Mouse (Mus musculus) midbrain, postnatal 0 days (tissue): Measurements from ENCODE around the gene Ccser2. TPM values are rescaled to one million over a fixed set of nuclear protein-coding genes. Genes with fewer than 3 reads are reported as not detected.

Source experiments
- ATAC-seq: fragments of 200-750 bp; cut with Nextera tagmentation; 2 replicates; pipeline ENCODE4 v1.8.0; 2017; ENCODE audit warnings: moderate number of reproducible peaks, mild to moderate bottlenecking, moderate TSS enrichment, moderate library complexity; ENCODE audit not compliant: low FRiP score
- DNase-seq: peaks from one replicate; pipeline ENCODE4 v3.0.0-alpha.2; 2015; ENCODE audit warnings: low spot score
- H3K27ac ChIP-seq: fragments of 300-500 bp; sonication (generic); 2 replicates; pipeline ENCODE4 v1.5.1; 2014; ENCODE audit warnings: low read depth, mild to moderate bottlenecking, low read length, mixed read lengths
- H3K27me3 ChIP-seq: fragments of 300-500 bp; sonication (generic); 2 replicates; pipeline ENCODE4 v1.6.1; 2014; ENCODE audit warnings: low read length, control low read depth, mixed read lengths; ENCODE audit not compliant: insufficient read depth
- H3K36me3 ChIP-seq: fragments of 300-500 bp; sonication (generic); 2 replicates; pipeline ENCODE4 v1.6.1; 2014; ENCODE audit warnings: low read length, control low read depth, mixed read lengths; ENCODE audit not compliant: insufficient read depth
- H3K4me1 ChIP-seq: fragments of 300-500 bp; sonication (generic); 2 replicates; pipeline ENCODE4 v1.6.1; 2014; ENCODE audit warnings: mild to moderate bottlenecking, control low read depth, antibody characterized with exemption, low read length, mixed read lengths; ENCODE audit not compliant: insufficient read depth
- H3K4me2 ChIP-seq: fragments of 300-500 bp; sonication (generic); 2 replicates; pipeline ENCODE4 v1.6.1; 2014; ENCODE audit warnings: low read depth, mild to moderate bottlenecking, low read length, mixed read lengths; ENCODE audit not compliant: poor library complexity, severe bottlenecking
- H3K4me3 ChIP-seq: fragments of 300-500 bp; sonication (generic); 2 replicates; pipeline ENCODE4 v1.5.1; 2014; ENCODE audit warnings: low read depth, mild to moderate bottlenecking, low read length, moderate library complexity
- H3K9ac ChIP-seq: fragments of 300-500 bp; sonication (generic); replicated peaks from 2 replicates; pipeline ENCODE4 v1.6.1; 2014; ENCODE audit warnings: mild to moderate bottlenecking, low read length, moderate library complexity, mixed read lengths; ENCODE audit not compliant: poor library complexity, severe bottlenecking
- H3K9me3 ChIP-seq: fragments of 300-500 bp; sonication (generic); 2 replicates; pipeline ENCODE4 v1.6.1; 2016; ENCODE audit warnings: low read length, control low read depth
- CTCF ChIP-seq: IDR thresholded peaks from 2 replicates; pipeline ENCODE4 v1.5.1; 2016; ENCODE audit warnings: antibody characterized with exemption, mild to moderate bottlenecking
- WGBS: fragments of 180-500 bp; shearing (Covaris S2); extraction: QIAGEN DNeasy Blood & Tissue Kit; methylation state at CpG from one replicate; pipeline ENCODE4 v1.1.7; 2014; 5-methylcytosine and 5-hydroxymethylcytosine counted together
- polyA plus RNA-seq: library from polyadenylated mRNA; unstranded; fragments of >200 nt; fragmentation: Nextera tagmentation; extraction: Ambion mirVana; gene quantifications from 2 replicates; pipeline ENCODE4 v1.2.1, GENCODE M21; 2015
- total RNA-seq: library from RNA; depleted of rRNA; stranded (reverse); fragments of >200 nt; gene quantifications from 2 replicates; pipeline ENCODE4 v1.2.3, GENCODE M21; 2014

Gene Ccser2
- total and polyA plus RNA-seq, 2 experiments from 2014 or later, result 81.0 to 99.1 TPM

DNA sequence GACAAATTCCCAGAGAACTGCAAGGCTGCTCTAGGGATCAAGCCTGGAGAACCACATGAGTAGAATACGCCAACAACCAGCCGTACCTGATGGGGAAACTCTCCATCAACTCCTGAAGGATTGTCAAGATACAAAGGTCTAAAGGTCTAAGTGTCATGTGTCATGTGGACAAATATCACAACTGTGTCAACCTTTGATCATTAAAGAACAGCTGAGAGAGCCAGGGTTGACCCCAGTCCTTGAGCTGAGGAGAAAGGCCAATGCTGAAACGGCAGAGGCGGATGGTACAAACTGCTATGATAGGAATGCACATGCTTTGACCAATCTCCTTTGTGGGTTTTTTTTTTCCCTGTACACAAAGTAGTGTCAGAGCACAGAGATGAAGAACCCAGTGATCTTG lies 2.6 kb upstream of the Ccser2 start:
- DNase-seq (no peak), ATAC-seq (no peak)
- Histone ChIP-seq H3K9me3 (no peaks in the 10 kb centered on the region), H3K36me3 (no peaks in the 10 kb centered on the region), H3K4me2 (no peak overlapping the region), H3K4me1 (no peaks in the 10 kb centered on the region), H3K27ac (no peak overlapping the region), H3K27me3 (no peaks in the 10 kb centered on the region), H3K9ac (no peak overlapping the region), H3K4me3 (no peak overlapping the region)
- WGBS, result 88% methylated on average over 4 of the region's 4 CpGs
- no peak for TF ChIP-seq CTCF

DNA sequence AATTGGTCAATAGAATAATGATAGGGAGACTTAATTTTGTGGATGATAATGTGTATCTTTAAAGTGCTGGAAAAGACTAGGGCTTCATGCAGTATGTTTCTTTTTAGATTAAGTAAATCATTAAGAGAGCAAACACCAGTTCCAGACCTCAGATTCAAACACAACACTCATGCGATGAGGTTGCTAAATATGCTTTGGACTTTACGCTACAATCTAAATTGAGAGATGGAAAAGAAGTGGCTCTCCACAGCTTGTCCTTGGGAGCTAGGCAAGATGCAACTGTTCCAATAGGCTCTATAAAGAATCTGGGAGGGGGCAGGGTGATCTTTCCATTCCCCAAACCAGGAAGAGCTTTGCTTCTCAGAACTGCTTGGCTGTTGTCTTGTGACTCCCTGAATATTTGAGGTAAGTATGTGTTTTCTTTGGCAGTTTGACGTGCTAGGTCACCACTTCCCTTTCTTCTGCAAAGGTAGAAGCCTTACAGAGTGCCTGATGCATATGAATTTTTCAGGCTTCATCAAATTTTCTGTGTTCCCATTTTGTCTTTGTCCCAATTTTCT lies 1.4 kb upstream of the Ccser2 start:
- H3K4me1 ChIP-seq, result no peaks in the 10 kb centered on the region

DNA sequence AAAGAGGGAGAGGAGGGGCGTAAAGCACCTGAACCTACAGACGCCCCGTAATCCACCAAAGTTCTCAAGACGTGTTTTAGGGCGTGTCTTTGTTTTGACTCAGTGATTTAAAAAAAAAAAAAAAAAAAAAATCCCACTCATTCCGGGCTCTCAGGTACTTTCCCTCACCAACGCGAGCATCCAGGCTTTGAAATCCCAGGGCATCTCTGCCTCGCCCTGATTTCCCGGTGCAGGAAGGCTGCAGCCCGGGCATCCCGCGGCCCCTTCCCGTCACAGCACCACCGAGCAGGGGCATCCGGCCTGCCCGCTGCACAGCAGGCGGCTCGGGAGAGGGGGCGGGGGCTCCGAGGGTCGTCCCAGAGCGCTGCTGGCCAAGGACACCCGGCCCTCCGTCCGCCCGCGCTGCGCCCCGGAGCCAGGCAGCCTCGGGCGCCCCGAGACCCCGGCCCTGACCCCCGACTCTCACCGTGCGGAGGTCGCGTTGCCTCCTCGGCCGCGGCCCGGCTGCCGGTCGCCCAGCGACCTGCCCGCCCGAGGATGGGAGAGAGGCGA lies 425 bp downstream of the Ccser2 start:
- Histone ChIP-seq H3K9me3 (no peaks in the 10 kb centered on the region), H3K9ac (peak overlapping the region; percentile 93), H3K4me3 (peak overlapping the region; percentile 90), H3K27ac (peak overlapping the region; percentile 79), H3K4me2 (peak overlapping the region; percentile 61), H3K27me3 (no peaks in the 10 kb centered on the region), H3K4me1 (no peaks in the 10 kb centered on the region), H3K36me3 (no peaks in the 10 kb centered on the region)
- TF ChIP-seq CTCF, result no peak
- DNase-seq (peak; percentile 39), ATAC-seq (peak; percentile 84)
- under 1% methylated on average over 23 of the region's 49 CpGs for WGBS

More for the DNA sequence above, 1.4 kb upstream of the Ccser2 start:
- H3K4me3 ChIP-seq, result no peak overlapping the region
- no peaks in the 10 kb centered on the region for H3K27me3 ChIP-seq
- ATAC-seq (no peak), DNase-seq (no peak)
- H3K9me3 ChIP-seq, result no peaks in the 10 kb centered on the region
- WGBS, result 93% methylated on average over 3 of the region's 3 CpGs
- no peak overlapping the region for H3K27ac ChIP-seq
- no peak overlapping the region for H3K9ac ChIP-seq
- H3K36me3 ChIP-seq, result no peaks in the 10 kb centered on the region
- TF ChIP-seq CTCF, result no peak
- H3K4me2 ChIP-seq, result no peak overlapping the region

DNA sequence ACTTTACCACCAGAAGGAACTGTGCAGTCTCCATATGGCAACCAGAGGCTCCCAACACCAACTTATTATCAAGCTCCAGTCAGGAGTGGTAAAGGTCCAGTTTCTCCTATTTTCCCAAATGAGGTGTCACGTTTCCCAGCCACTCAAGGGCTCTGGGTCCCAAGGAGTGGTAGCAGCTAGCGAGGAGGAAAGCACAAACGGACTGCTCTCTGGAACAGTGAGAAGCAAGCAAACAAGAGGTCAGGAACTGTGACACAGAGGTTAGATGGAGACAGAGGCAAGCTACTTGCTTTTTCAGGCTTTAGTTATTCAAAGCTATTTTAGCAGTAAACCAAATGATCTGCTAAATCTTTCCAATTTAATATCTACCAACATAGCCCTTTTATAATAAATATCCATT lies 3.2 kb downstream of the Ccser2 start:
- TF ChIP-seq CTCF, result no peak
- no peak overlapping the region for H3K4me2 ChIP-seq
- no peak for ATAC-seq
- H3K9me3 ChIP-seq, result no peaks in the 10 kb centered on the region
- no peaks in the 10 kb centered on the region for H3K36me3 ChIP-seq
- no peak overlapping the region for H3K4me3 ChIP-seq
- H3K9ac ChIP-seq, result no peak overlapping the region
- no peak overlapping the region for H3K27ac ChIP-seq
- WGBS, result 63% methylated on average over 3 of the region's 3 CpGs
- H3K4me1 ChIP-seq, result no peaks in the 10 kb centered on the region
- no peak for DNase-seq
- no peaks in the 10 kb centered on the region for H3K27me3 ChIP-seq

DNA sequence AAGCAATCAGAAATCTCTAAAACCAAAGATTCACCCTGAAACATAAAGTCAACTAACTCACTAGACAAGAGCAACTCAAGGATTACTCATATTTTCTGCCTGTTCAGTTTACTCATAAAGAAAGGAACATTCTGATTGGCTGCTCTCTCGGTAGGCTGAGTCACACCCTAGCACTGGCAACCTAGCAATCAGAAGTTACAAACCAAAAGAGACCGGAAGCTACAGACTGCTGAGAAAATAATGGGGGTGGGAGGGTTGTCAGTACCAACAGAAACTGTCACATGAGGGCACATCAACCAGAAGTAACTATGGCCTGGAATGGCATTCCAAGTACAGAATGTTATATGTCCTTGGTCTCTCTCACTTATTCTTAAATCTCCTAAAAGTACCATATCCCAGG lies 6.1 kb downstream of the Ccser2 start:
- H3K9ac ChIP-seq, result no peak overlapping the region
- H3K36me3 ChIP-seq, result no peaks in the 10 kb centered on the region
- H3K4me2 ChIP-seq, result no peak overlapping the region
- no peak for TF ChIP-seq CTCF
- no peak for ATAC-seq
- H3K9me3 ChIP-seq, result no peaks in the 10 kb centered on the region
- WGBS, result 92% methylated on average over 2 of the region's 2 CpGs
- no peaks in the 10 kb centered on the region for H3K4me1 ChIP-seq
- no peak for DNase-seq
- H3K4me3 ChIP-seq, result no peak overlapping the region
- H3K27me3 ChIP-seq, result no peaks in the 10 kb centered on the region
- H3K27ac ChIP-seq, result no peak overlapping the region

DNA sequence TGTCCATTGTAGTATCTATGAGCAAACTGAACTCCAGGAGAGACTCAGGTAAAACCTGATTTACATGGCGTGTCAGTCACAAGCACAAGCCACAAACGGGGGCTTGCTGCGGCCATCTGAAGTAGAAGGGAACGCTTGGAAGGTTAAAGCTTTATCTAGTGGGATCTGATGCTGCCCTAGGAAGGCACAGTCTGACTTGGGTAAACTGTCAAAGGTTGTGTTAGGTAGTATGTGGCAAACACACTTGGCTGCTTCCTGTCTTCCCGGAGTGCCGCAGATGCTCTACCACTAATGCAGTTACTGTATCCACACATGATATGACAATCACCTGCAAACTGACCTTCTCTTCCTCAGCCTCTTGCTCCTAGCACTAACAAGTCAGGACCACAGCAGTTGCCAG lies 10.9 kb downstream of the Ccser2 start:
- TF ChIP-seq CTCF, result no peak
- 94% methylated on average over 6 of the region's 6 CpGs for WGBS
- no peaks in the 10 kb centered on the region for H3K4me1 ChIP-seq
- H3K9ac ChIP-seq, result no peak overlapping the region
- no peaks in the 10 kb centered on the region for H3K27me3 ChIP-seq
- H3K27ac ChIP-seq, result no peak overlapping the region
- no peaks in the 10 kb centered on the region for H3K9me3 ChIP-seq
- H3K4me2 ChIP-seq, result no peak overlapping the region
- H3K4me3 ChIP-seq, result no peak overlapping the region
- H3K36me3 ChIP-seq, result no peaks in the 10 kb centered on the region
- no peak for ATAC-seq
- DNase-seq, result no peak
